Mouse (Mus musculus): ENCODE measurements around the gene Tmprss4.

Tmprss4 gene

DNA sequence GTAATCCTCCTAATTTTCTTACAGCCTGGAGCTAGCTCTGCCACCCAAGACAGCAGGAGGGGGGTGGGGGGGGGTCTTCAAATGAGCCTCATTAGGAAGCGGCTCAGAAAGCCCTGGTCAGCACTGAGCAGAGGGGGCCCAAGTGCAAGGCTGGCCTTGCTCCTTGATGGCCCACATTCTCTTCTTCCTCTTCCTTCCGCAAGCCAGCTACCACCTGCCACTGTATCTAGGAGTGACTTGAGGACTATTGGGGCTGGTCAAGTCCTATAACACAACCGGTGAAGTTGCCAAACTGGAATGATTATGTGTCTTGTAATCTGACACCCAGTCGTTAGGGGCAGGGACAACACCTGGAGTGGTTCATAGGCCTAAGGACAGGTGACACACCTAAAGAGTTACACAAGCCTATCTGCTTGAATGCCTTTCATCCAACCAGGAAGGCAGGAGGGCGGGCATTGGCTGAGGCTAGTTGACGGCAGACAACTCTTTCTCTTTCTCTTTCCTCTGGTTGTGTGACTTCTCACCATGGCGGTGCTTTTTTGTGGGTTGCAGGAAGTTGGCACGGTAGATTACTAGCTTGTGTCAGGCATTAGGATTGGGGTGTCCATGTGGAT is at the start of gene Tmprss4:
Gene Tmprss4, minus strand, starts transcription at position 296 of the 614 bp plus-strand sequence.
- in situ Hi-C loops (cut with MseI, MboI) = no loop called here

DNA sequence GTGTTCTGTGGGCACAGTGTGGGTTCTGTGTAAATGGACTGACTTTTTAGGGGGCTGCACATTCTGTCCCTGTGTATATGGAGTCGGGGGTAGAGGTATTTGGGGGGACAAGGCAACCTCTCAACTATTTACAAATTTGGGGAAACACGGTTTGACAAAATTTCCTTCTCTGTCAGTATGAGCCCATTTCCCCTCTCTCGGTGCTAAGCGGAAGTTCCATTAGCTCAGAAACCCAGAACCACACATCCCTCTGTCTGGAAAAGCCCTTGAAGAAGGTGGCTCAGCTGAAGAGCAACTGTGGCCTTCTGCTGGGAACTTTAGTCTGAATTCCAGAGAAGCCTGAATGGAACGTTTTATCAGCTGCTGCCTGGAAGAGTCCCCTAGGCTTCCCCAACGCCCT is 48.5 kb upstream of the Tmprss4 start:
- in situ Hi-C loops (cut with MseI, MboI) = no loop called here

DNA sequence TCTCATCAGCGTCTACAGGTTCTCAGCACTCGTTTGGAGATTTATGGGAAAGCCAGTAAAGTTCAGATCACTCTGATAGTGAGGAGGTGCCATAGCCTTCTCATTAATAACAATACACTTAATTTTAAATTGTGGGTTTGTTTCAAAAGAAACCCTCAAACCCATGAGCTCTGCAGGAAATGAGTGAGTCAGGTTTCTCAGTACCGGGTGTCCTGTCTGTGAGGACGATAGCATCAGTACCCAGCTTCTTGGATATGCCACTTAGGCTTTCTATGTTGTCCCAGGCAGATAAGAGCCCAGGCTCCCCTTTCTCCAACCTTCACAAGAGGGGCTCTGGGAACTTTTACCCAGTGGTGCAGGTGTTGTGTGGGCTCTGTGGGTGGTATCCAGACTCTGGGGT is 48.1 kb upstream of the Tmprss4 start:
- in situ Hi-C loops (cut with MseI, MboI) = no loop called here

DNA sequence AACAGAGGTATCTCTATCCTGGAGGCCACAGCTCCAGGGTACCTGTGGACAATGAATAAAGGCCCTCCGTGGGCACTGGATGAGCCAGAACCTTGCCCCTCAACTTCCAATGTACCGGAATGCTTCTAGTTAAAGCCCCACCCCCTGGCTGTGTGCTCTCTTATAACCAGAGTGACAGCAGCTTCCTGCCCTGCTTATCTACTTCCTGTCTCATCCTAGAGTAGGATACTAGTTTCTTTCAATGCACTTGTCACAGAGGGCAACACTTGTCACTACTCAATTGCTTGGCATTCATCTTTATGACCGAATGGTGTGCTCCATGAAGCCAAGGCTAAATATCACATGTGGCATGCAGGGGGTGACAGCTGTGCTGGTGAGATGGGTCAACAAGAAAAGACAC is 47.4 kb upstream of the Tmprss4 start:
- in situ Hi-C loops (cut with MseI, MboI) = no loop called here

DNA sequence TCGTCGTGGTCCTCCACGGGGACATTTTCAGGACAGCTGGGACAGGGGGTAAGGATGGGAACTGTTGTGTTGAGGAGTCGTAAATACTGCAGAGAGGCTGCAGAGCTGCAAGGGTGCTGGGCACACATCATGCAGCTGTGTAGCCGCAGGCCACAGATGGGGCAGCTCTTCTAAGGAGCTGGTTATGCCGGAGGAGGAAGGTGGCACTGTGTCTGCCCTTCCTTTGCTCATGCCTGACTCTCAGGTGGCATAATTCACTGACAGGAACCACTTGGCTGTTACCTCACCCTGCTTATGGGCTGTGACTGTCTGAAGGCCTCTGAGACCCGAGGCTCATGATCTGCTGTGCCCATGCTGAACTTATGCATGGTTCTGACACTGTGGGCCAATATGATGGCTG is 46.4 kb upstream of the Tmprss4 start:
- in situ Hi-C loops (cut with MseI, MboI) = no loop called here

DNA sequence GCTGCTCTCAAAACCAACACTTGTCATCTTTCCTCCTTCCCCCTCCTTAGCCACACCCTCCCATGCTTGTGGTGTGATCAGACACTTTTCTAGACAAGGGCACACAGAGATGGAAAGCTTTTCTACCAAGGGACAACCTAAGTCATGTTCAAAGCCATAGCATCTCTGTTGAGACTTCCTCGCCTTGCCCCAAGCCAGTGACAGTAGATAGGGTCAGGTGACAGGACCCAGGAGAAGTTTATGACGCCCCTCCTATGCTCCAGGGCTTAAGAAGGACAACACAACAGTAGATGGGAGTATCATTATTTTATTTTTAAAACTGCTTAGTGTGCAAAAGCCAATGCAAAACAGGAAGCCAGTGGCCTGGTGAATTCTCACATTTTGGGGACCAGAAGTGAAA is 43.6 kb upstream of the Tmprss4 start:
- in situ Hi-C loops (cut with MseI, MboI) = no loop called here

DNA sequence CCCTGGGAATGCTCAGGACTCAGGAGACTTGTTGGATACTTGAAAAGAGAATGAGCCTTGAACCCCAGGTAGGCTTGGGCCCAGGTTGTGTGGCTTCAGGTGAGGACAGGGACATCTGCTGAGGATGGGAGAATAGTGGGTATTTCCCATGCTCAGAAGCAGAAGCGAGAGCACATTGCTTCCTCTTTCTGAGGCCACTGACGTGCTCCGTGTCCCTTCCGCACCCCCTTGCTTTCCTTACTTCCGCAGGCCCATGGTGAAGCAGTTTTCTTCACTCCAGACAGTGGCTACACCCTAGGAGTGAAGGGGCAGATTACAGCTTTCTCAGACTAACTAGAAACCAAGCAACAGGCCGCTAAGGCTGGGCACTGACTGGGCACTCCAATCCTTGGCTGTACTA is 42.2 kb upstream of the Tmprss4 start:
- in situ Hi-C loops (cut with MseI, MboI) = no loop called here

DNA sequence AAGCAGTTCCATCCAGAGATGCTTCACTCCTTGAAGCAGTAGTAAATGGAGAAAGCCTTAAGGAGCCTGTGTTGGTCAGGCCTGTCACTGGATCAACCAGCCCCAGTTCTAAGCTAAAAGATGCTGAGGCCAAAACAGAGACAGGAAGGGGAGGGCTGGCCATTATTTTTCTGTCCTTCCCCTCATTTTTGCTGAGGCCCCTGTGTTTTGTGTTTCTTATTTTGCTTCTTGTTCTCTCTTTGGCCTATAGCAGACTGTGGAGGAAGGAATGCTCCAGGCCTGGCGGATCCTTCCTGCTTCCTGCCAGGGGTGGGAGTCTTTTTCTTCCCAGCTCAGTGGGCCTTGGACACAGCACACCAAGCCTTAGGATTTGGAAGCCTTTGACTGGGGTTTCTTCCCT is 41.5 kb upstream of the Tmprss4 start:
- in situ Hi-C loops (cut with MseI, MboI) = no loop called here

DNA sequence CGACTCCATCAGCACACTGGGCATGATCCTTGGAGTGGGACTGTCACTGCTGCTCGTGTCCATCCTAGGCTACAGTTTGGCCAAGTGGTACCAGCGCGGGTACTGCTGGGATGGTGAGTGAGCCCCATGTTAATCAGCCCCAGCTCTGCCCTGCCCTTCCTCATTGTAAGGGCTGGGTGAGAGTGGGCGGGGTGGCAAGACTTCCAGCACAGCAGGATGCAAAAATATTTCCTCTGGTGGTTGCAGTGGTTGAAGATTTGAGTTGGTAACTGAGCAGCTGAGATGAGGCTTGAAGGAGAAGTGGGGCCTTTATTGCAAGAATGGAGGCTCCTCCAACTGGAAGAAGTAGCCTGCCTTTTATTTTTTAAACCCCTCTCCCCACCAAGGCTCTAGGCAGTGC is 37.5 kb upstream of the Tmprss4 start:
- in situ Hi-C loops (cut with MseI, MboI) = no loop called here

DNA sequence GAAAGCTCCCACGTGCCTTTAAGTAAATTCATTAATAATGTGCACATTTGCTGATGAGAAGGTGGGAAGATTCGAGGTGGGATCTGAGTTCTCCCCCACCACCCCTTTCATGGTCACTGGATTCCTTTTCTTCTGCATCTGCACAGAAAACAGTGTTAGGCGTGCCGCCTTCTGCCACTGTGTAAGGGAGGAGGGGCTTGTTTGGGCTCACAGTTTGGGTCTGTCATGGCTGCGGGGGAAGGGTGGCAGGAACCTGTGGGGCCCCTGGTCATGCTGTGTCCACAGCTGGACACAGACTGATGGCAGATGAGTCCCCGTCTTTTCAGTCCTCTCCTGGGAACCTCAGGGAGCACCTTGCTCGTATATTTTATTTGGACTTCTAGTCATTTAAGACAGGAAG is 32.9 kb upstream of the Tmprss4 start:
- in situ Hi-C loops (cut with MseI, MboI) = no loop called here

DNA sequence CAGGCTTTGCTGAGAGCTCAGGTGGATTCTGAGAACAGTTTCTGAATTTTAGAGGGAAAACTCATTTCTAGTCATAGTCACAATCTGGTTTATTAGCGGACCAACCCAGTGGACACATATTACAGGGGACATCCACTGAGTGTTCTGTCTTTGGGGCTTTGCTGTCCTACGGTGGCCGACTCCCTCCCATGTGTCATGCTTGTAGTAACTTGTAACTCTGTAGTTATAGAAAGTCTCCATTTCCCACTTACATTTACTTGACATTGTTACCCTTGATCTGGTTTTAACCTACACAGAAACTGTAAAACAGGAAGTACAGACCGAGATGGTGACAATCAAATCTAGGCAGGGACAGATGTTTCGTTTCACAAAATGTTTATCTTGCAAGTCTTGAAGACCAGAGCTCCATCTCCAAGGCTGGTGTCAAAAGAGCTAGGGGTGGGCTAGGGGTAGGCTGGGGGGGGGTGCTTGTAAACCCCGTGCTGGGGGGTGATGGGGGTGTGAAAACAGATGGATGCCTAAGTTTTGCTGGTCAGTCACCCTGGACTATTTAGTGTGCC is 31.9 kb upstream of the Tmprss4 start:
- in situ Hi-C loops (cut with MseI, MboI) = no loop called here

DNA sequence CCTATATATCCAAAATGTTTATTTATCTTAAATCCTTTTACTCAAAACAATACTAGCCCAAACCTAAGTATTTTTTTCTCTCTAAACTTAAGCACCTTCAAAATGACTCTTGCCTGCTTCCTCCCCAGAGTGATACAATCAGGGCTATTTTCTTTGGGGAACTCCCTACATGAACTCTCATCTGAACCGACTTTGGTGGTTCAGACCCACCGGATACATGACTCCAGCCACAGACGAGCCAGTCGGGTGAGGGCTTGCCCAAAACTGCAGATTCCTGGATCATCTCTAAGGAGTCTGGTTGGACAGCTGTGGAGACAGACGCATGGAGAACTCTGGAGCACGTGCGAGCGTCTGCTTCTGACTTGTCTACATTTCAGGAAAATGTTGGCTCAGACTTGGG is 25.5 kb upstream of the Tmprss4 start:
- in situ Hi-C loops (cut with MseI, MboI) = loop anchor here in 1 of 2 experiments (10.0 kb wide), 1 partner anchor 155 kb away; no protein-coding TSS in a partner anchor

DNA sequence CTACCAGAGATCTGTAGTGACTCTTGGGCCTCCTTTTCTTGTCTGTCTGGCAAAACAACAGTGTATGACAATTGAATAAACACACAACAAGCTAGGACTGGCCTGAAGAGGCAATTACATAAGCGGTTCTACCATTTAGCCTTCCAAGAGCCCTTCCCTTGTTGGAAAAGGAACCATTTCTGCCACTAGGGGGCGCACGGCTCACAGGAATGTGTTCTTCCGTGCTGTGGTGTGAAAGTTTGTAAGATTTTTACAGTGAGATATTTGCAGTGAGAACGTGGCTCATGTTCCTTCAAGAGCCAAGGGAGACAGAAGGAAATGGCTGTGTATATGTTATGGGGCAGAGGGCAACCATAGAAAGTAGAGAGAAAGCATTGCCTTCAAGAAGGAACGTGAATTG is 17.7 kb upstream of the Tmprss4 start:
- in situ Hi-C loops (cut with MseI, MboI) = loop anchor here (5.0 to 10.0 kb wide), 2 partner anchors 163 to 171 kb away; no protein-coding TSS in a partner anchor

DNA sequence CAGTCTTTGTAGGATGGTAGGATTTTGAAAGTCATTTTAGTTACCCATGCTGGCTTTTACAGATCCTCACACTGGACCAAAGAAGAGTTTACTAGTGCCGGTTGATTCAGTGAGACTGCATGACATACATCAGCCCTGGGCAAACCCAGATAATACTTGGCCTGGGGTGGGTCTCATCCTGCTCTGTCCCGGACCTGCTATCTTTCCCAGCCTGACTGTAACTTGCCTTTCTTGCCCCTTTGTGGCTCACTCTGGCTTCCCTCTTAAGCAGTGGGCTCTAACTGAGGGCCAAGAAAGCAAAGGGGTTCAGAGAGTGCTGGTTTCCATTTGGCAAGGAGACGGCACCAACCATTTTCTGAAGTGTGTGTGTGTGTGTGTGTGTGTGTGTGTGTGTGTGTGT is 15.8 kb upstream of the Tmprss4 start:
- in situ Hi-C loops (cut with MseI, MboI) = loop anchor here (5.0 to 10.0 kb wide), 2 partner anchors 165 to 173 kb away; no protein-coding TSS in a partner anchor

DNA sequence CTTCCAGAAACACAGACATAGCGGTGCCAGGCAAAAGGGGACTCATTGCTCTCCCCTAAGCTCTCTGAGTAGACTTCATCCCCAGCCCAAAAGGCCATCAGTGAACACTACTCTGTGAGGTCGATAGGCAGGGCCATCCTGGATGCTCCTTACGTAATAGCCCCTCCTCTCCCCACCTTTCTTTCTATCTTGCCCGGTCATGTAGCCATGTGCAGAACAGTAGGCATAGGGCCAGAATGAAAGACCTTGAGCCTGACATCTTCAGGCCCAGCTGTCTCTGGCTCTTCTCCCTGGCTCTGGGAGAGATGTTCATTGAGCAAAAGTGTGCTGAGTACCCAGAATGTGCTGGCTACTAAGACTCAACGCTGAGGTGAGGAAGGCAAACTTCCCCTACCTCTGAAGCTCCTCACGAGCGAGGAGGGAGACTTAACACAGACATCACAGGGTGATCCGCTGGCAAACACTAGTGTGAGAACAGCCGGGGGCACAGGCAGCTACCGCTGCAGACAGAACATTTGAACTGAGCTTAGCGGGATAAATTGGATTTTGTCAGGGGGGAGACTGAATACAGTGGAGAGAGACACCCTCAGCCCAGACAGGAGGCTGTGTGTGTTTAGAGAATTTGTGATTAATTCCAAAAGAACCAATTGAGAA is 11.8 kb upstream of the Tmprss4 start:
- in situ Hi-C loops (cut with MseI, MboI) = no loop called here

DNA sequence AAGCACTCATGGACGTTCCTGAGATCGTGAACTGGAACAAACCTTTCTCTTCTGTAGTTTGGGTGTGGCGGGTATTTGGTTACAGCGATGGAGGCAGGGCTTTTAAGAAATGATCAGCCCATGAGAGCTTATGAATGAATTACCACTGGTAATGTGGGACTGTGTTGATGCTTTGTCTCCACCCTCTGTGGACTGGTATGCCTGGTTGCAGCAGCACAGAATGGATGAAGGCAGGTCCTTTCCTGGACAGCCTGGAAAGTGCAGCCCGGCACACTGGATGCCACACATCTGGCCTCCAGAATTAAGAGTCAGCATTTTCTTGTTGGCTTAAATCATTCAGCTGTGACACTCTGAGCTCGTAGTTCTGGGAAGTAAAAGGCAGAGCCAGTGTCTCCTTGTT is 8.1 kb upstream of the Tmprss4 start:
- in situ Hi-C loops (cut with MseI, MboI) = loop anchor here in 1 of 2 experiments (5.0 kb wide), 1 partner anchor 60 kb away; no protein-coding TSS in a partner anchor

DNA sequence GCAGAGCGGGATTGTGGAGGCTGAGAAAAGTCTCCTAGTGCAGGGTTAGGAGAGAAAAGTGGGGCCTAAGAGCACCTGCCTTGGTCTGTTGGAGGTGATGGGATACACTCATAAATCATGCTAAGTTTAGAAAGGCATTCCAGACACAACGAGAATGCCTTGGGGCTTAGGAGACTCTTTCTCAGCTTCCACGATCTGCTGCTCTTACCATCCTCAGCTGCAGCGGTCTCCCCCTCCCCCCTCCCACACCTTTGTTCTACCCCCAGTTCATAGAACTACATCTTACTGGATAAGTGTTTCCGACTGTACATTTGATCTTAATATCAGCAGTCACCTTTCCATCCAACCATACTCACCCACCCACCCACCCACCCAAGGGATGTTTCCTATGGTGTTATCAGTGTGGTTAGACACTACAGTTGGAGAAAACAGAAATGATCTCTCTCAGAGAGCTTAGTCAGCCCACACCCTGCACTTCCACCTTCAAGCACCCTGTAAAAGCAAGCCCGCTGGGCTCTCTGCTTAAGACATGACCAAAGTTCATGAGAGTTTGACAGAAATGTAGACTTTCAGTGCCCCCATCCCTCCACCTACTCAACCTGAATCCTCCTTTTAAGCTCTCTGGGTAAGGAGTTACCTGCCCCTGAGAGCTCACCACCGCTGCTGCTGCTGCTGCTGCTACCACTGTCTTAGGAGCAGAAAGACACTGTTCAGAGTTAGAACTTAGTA is 3.3 kb upstream of the Tmprss4 start:
- in situ Hi-C loops (cut with MseI, MboI) = no loop called here

DNA sequence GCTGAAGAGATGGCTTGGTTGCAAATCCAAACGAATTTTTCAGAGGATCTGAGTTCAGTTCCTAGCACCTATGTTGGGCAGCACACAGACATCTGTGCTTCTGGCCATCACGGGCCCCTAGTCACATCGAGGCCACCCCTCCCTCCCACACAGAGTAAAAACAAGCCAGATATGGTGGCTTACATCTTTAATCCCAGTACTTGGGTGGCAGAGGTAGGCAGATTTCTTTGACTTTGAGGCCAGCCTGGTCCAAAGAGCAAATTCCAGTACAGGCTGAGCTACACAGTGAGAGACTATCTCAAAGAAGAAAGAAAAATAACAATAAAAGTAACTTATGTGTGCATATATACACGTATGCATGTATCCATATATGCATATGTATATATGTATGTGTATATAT is 2.2 kb upstream of the Tmprss4 start:
- in situ Hi-C loops (cut with MseI, MboI) = no loop called here

DNA sequence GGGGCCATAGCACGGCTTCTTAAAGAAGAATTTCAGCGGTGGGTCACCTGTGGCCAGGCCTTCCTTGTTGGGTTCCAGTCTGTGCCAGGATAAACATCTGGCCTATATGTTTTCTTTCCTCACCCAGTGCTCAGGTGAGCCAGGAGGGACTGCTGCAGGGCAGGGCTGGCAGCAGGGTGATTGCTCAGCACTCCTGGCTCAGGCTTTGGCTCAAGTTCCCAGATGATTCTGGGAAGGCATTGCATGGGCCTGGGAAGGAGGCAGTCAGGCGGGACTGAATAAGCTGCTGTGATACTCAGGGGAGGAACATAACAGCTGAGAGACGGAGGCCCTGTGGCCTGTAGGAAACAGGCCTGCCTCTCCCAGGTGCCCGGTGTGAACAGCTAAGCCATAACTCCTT is 1.3 kb upstream of the Tmprss4 start:
- in situ Hi-C loops (cut with MseI, MboI) = no loop called here

DNA sequence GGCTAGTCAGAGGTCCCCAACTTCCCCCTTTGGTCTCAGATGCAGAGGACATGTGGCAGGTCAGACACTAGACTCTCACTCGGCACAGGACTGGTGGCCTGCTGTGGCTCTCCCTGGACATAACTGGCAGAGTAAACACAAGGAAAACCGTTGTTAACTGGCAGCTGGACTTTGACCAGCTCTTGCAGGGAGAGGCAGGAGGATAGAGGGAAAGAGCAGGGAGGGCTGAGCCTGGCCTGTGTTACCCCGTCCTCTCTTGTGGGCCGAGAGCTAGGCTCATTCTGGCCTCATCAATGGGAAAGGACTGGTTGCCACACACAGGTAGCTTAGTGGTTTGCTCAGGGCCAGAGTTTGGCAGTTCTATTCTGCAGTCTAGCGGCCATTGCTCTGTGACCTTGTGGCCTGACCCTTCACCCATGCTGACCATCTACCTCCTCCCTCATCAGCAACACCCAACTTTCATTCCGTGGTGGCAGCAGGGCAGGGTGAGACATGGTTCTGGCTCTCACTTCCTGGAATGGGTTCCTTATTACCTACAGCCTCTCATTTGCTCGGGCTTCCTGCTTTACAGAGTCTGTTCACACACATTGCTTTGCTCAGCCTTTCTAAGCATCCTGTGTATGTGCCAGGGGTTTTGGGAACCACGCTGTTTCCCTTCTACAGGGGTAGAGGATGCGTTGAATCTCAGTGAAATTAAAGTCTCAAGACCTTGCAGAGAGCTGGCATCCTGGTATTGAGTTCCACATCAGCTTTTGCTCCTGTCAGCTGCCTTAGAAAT is 1.7 kb downstream of the Tmprss4 start:
- in situ Hi-C loops (cut with MseI, MboI) = no loop called here

DNA sequence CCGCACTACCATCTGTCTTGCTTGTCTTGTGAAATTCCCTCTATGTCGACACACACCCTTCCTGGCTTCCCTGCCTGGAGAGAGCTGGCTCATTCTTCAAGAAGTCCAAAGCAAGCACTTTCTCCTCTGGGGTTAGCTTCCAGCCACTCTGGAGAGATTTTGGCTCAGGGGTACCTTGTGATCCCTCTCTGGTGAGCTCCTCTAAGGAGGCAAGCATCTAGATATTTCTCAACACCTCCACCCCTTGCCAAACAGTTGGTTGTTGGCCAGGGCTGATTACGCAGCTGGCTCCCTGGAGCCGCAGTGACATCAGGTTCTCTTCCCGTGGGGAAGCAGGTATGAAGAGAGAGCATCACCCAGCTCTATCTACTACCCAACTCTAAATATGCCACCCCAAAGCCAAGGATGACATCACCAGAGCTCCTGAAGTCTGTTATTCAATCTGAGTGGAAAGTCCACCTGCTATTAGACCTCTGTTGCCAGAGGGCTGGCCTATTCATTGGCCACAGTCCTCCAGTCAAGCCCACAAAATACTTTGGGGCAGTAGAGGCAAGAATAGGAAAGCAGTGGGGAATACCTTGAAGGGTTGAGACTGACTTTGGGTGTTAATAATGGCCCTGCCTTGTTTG is 2.5 kb downstream of the Tmprss4 start:
- in situ Hi-C loops (cut with MseI, MboI) = no loop called here
